Mouse (Mus musculus): ENCODE measurements around the gene Zfp36l2. TPM values are rescaled to one million over a fixed set of nuclear protein-coding genes. Genes with fewer than 3 reads are reported as not detected.

Zfp36l2 gene
- polyA plus RNA-seq, 1 experiment from 2014 or later = 5.6 TPM

DNA sequence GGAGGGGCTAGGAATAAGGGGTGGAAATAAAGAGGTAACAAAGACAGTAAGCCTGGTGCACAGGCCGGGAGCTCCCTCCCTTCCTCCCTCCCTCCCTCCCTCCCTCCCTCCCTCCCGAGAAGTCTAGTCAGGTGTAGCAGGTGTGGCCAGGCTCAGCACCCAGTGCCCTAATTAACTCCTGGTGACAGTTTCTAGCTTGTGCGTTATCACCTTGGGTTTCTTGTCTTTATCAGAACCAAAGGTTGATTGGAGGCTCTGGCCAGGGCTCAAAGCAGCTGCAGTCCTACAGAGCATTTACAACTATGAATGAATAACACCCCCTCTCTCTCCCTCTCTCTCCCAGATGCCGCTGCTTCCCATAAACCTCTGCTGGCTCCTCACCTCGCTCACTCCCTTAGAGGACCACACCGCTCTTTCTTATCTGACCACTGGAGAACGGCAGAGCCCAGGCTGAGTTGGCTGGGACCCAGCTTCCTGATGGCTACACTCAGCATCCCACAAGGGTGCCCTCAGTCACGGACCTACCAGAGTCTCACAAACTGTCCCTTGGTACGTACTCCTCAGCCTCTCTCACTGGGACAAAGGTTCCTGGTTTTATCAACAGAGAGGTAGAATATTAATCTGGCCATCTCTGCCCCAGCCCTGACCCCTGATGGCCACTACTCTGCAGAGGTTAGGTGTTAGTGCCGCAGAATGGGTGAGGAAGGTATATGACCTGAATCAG lies 50.9 kb downstream of the Zfp36l2 start:
- Histone ChIP-seq H3K4me3 (ENCODE audit: low read depth, low read length) (no peak overlapping the region), H3K4me1 (ENCODE audit: control insufficient read depth, insufficient read depth, low read length) (no peaks in the 10 kb centered on the region), H3K27ac (ENCODE audit: low read depth, low read length) (no peak overlapping the region), H3K27me3 (replicated peaks; ENCODE audit: control insufficient read depth, insufficient read depth, low read length) (no peaks in the 10 kb centered on the region), H3K9ac (ENCODE audit: low read length) (no peak overlapping the region), H3K9me3 (replicated peaks; ENCODE audit: control insufficient read depth, low read length) (no peaks in the 10 kb centered on the region), H3K36me3 (ENCODE audit: control insufficient read depth, insufficient read depth, low read length) (no peaks in the 10 kb centered on the region), H3K4me2 (ENCODE audit: low read length) (no peak overlapping the region)
- ATAC-seq (no peak), DNase-seq (ENCODE audit: low spot score) (no peak)
- 55% methylated on average over 10 of the region's 10 CpGs for WGBS

DNA sequence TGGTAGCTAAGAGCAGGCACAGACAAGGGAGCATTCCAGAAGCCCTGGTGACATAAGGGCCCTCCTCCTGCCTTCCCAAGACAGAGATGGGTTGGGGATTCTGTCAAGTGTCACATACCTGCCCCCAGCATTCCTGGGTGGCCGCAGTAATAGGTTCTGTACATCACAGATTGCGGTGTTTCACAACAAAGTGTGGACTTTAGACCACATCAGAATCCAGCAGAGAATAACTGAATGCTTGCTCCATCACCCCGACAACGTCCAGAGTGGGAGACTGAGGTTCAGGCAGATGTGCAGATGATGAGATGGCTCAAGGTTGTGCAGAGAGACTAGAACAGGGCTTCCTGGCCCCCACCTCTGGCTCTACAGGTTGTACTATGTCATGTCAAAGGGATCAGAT lies 51.5 kb downstream of the Zfp36l2 start:
- Histone ChIP-seq H3K27ac (ENCODE audit: low read depth, low read length) (no peak overlapping the region), H3K4me2 (ENCODE audit: low read length) (no peak overlapping the region), H3K27me3 (replicated peaks; ENCODE audit: control insufficient read depth, insufficient read depth, low read length) (no peaks in the 10 kb centered on the region), H3K9me3 (replicated peaks; ENCODE audit: control insufficient read depth, low read length) (no peaks in the 10 kb centered on the region), H3K36me3 (ENCODE audit: control insufficient read depth, insufficient read depth, low read length) (no peaks in the 10 kb centered on the region), H3K4me1 (ENCODE audit: control insufficient read depth, insufficient read depth, low read length) (no peaks in the 10 kb centered on the region), H3K9ac (ENCODE audit: low read length) (no peak overlapping the region), H3K4me3 (ENCODE audit: low read depth, low read length) (no peak overlapping the region)
- DNase-seq (ENCODE audit: low spot score) (no peak), ATAC-seq (no peak)
- WGBS = 80% methylated on average over 4 of the region's 4 CpGs

DNA sequence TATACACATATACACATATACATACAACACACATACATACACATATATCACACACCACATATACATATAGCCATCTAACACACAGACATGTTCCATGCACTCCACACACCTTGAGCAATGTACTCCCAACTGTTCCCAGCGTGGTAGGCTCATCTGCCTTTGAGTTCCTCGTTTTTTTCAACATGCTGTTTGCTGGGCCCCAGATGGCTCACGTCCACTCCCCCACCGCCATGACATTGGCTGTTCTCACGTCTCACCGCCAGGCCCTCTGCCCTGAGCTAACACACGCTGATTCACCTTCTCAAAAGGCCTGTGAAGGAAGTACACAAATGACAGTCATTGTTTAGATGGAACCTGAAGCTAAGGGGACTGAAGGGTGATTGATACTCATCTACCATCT lies 52.5 kb downstream of the Zfp36l2 start:
- Histone ChIP-seq H3K27me3 (replicated peaks; ENCODE audit: control insufficient read depth, insufficient read depth, low read length) (no peaks in the 10 kb centered on the region), H3K4me2 (ENCODE audit: low read length) (no peak overlapping the region), H3K27ac (ENCODE audit: low read depth, low read length) (no peak overlapping the region), H3K4me3 (ENCODE audit: low read depth, low read length) (no peak overlapping the region), H3K36me3 (ENCODE audit: control insufficient read depth, insufficient read depth, low read length) (no peaks in the 10 kb centered on the region), H3K4me1 (ENCODE audit: control insufficient read depth, insufficient read depth, low read length) (no peaks in the 10 kb centered on the region), H3K9me3 (replicated peaks; ENCODE audit: control insufficient read depth, low read length) (no peaks in the 10 kb centered on the region), H3K9ac (ENCODE audit: low read length) (no peak overlapping the region)
- WGBS = 77% methylated on average over 7 of the region's 7 CpGs
- no peak for DNase-seq (ENCODE audit: low spot score)
- no peak for ATAC-seq

All from forebrain, embryonic 14.5 days (tissue).